Mouse (Mus musculus) lung, postnatal 10 days (tissue): ENCODE measurements around the gene Foxs1.

Experiments used
- DNase-seq: peaks from one replicate; pipeline ENCODE4 v3.0.0; 2021

Foxs1 gene

GRCm38 (mm10) chr2:152902658-152903057 is 30.4 kb downstream of the Foxs1 start:
- no peak for DNase-seq

GRCm38 (mm10) chr2:152901296-152901695 is 31.7 kb downstream of the Foxs1 start:
- no peak for DNase-seq

- DNase-seq: no peak
Observed at GRCm38 (mm10) chr2:152899011-152899410, 34.0 kb downstream of the Foxs1 start.

GRCm38 (mm10) chr2:152896926-152897325 is 36.1 kb downstream of the Foxs1 start:
- no peak for DNase-seq

GRCm38 (mm10) chr2:152895834-152896233 is 37.2 kb downstream of the Foxs1 start:
- no peak for DNase-seq

- DNase-seq: no peak
Observed at GRCm38 (mm10) chr2:152888774-152889173, 44.2 kb downstream of the Foxs1 start.

GRCm38 (mm10) chr2:152887230-152887629 is 45.8 kb downstream of the Foxs1 start:
- no peak for DNase-seq

- no peak for DNase-seq
Observed at GRCm38 (mm10) chr2:152884101-152884645, 48.8 kb downstream of the Foxs1 start.
